Mouse (Mus musculus) CH12F3 (cell line): ENCODE measurements around the gene Mthfd1l.
"Not testable (repeated sequence)": the region's sequence is repeated elsewhere in the genome, so short reads cannot be mapped to it uniquely, and the experiment has no call there.

ENCODE experiments used
- in situ Hi-C: fragments of 300-500 bp; cut with MboI; formaldehyde crosslinking; loops from 2 replicates; pipeline ENCODE4 v1.14.3; 2020; ENCODE audit warnings: low sequenced_read_pairs

Gene Mthfd1l

GRCm38 (mm10) chr10:4072491-4072890, 99.6 kb downstream of the Mthfd1l start:
- in situ Hi-C loops = not testable (repeated sequence)

- in situ Hi-C loops = no loop called here
Measured at GRCm38 (mm10) chr10:4078220-4078840, 105.4 kb downstream of the Mthfd1l start.

- in situ Hi-C loops = no loop called here
Measured at GRCm38 (mm10) chr10:4078979-4079630, 106.2 kb downstream of the Mthfd1l start.

GRCm38 (mm10) chr10:4079643-4080244, 106.8 kb downstream of the Mthfd1l start:
- in situ Hi-C loops = no loop called here

- in situ Hi-C loops = no loop called here
Measured at GRCm38 (mm10) chr10:4083609-4084008, 110.7 kb downstream of the Mthfd1l start.

- in situ Hi-C loops = no loop called here
Measured at GRCm38 (mm10) chr10:4084907-4085306, 112.0 kb downstream of the Mthfd1l start.

- in situ Hi-C loops = no loop called here
Measured at GRCm38 (mm10) chr10:4085363-4086141, 112.6 kb downstream of the Mthfd1l start.

GRCm38 (mm10) chr10:4087563-4087962, 114.6 kb downstream of the Mthfd1l start:
- in situ Hi-C loops = no loop called here

GRCm38 (mm10) chr10:4088744-4089414, 116.0 kb downstream of the Mthfd1l start:
- in situ Hi-C loops = no loop called here

- in situ Hi-C loops = loop anchor here (10.0 kb wide), 1 partner anchor 245 kb away; no protein-coding TSS in a partner anchor
Measured at GRCm38 (mm10) chr10:4089885-4090284, 117.0 kb downstream of the Mthfd1l start.

GRCm38 (mm10) chr10:4092990-4093389, 120.1 kb downstream of the Mthfd1l start:
- in situ Hi-C loops = loop anchor here (10.0 kb wide), 1 partner anchor 242 kb away; no protein-coding TSS in a partner anchor

- in situ Hi-C loops = loop anchor here (10.0 kb wide), 1 partner anchor 241 kb away; no protein-coding TSS in a partner anchor
Measured at GRCm38 (mm10) chr10:4094093-4094817, 121.3 kb downstream of the Mthfd1l start.

- in situ Hi-C loops = loop anchor here (10.0 kb wide), 1 partner anchor 239 kb away; no protein-coding TSS in a partner anchor
Measured at GRCm38 (mm10) chr10:4096151-4096550, 123.2 kb downstream of the Mthfd1l start.

GRCm38 (mm10) chr10:4100007-4100406, 127.1 kb downstream of the Mthfd1l start:
- in situ Hi-C loops = no loop called here

- in situ Hi-C loops = no loop called here
Measured at GRCm38 (mm10) chr10:4105676-4106528, 133.0 kb downstream of the Mthfd1l start.

- in situ Hi-C loops = no loop called here
Measured at GRCm38 (mm10) chr10:4107661-4108338, 134.9 kb downstream of the Mthfd1l start.

- in situ Hi-C loops = no loop called here
Measured at GRCm38 (mm10) chr10:4108462-4108861, 135.5 kb downstream of the Mthfd1l start.

- in situ Hi-C loops = no loop called here
Measured at GRCm38 (mm10) chr10:4111095-4111794, 138.3 kb downstream of the Mthfd1l start.
